Mouse (Mus musculus): Measurements from ENCODE around the gene Dffa. TPM values are rescaled to one million over a fixed set of nuclear protein-coding genes. Genes with fewer than 3 reads are reported as not detected.
A peak's percentile ranks its signal among the peaks of the same experiment; 100 is the strongest.

Dffa gene
- polyA plus RNA-seq (2014; fragmentation: Nextera tagmentation; extraction: Ambion mirVana): 16.2 and 17.7 TPM in 2 replicates

- H3K27ac ChIP-seq (replicated peaks; ENCODE audit: low read depth, low read length): no peak within 1 kb of the TSS
- 1% methylated on average over 35 of the region's 35 CpGs for WGBS
Observed at GRCm38 (mm10) chr4:149103875-149104561, at the start of gene Dffa. Gene Dffa (plus strand): TSS chr4:149104146.

GRCm38 (mm10) chr4:149055847-149056246, 48.1 kb upstream of the Dffa start:
- 55% methylated on average over 6 of the region's 6 CpGs for WGBS
- Histone ChIP-seq H3K36me3 (ENCODE audit: control insufficient read depth, insufficient read depth, low read length) (no peaks in the 10 kb centered on the region), H3K27ac (replicated peaks; ENCODE audit: low read depth, low read length) (no peak overlapping the region), H3K9ac (replicated peaks; ENCODE audit: low read length) (no peak overlapping the region), H3K4me1 (ENCODE audit: control insufficient read depth, insufficient read depth, low read length) (peaks cover 26% of the 10 kb centered on the region), H3K4me2 (ENCODE audit: low read length) (no peak overlapping the region), H3K9me3 (ENCODE audit: control insufficient read depth, low read length) (no peaks in the 10 kb centered on the region), H3K4me3 (replicated peaks; ENCODE audit: low read depth, low read length) (no peak overlapping the region), H3K27me3 (ENCODE audit: control insufficient read depth, insufficient read depth, low read length) (peaks cover 2% of the 10 kb centered on the region; the same call in 1 of the 2 replicates)
- DNase-seq: no peak
- no peak for ATAC-seq (ENCODE audit: low FRiP score, low TSS enrichment)

More at GRCm38 (mm10) chr4:149103875-149104561, at the start of gene Dffa:
- ATAC-seq (ENCODE audit: low FRiP score, low TSS enrichment): peak; percentile 82
- Histone ChIP-seq H3K4me2 (ENCODE audit: low read length) (peak within 1 kb of the TSS; percentile 90), H3K4me3 (replicated peaks; ENCODE audit: low read depth, low read length) (peak within 1 kb of the TSS; percentile 72), H3K9me3 (ENCODE audit: control insufficient read depth, low read length) (no peaks in the 10 kb centered on the region), H3K4me1 (ENCODE audit: control insufficient read depth, insufficient read depth, low read length) (peaks cover 8% of the 10 kb centered on the region), H3K27me3 (ENCODE audit: control insufficient read depth, insufficient read depth, low read length) (no peaks in the 10 kb centered on the region), H3K9ac (replicated peaks; ENCODE audit: low read length) (peak within 1 kb of the TSS; percentile 81), H3K36me3 (ENCODE audit: control insufficient read depth, insufficient read depth, low read length) (peaks cover 22% of the 10 kb centered on the region)
- peak; percentile 97 for DNase-seq

- Histone ChIP-seq H3K27me3 (ENCODE audit: control insufficient read depth, insufficient read depth, low read length) (no peaks in the 10 kb centered on the region), H3K36me3 (ENCODE audit: control insufficient read depth, insufficient read depth, low read length) (no peaks in the 10 kb centered on the region), H3K27ac (replicated peaks; ENCODE audit: low read depth, low read length) (0 out of 2 replicates have a peak overlapping the region, but pooled peaks have one; percentile 3), H3K4me2 (ENCODE audit: low read length) (no peak overlapping the region), H3K4me3 (replicated peaks; ENCODE audit: low read depth, low read length) (no peak overlapping the region), H3K4me1 (ENCODE audit: control insufficient read depth, insufficient read depth, low read length) (peaks cover 36% of the 10 kb centered on the region), H3K9ac (replicated peaks; ENCODE audit: low read length) (no peak overlapping the region; the same call in 1 of the 2 replicates), H3K9me3 (ENCODE audit: control insufficient read depth, low read length) (no peaks in the 10 kb centered on the region)
- peak; percentile 33 for DNase-seq
- no peak for ATAC-seq (ENCODE audit: low FRiP score, low TSS enrichment)
- 74% methylated on average over 16 of the region's 16 CpGs for whole genome bisulfite sequencing
Observed at GRCm38 (mm10) chr4:149056957-149057356, 47.0 kb upstream of the Dffa start.

- Histone ChIP-seq H3K4me3 (replicated peaks; ENCODE audit: low read depth, low read length) (no peak overlapping the region), H3K4me1 (ENCODE audit: control insufficient read depth, insufficient read depth, low read length) (peaks cover 39% of the 10 kb centered on the region), H3K4me2 (ENCODE audit: low read length) (no peak overlapping the region), H3K27ac (replicated peaks; ENCODE audit: low read depth, low read length) (0 out of 2 replicates have a peak overlapping the region, but pooled peaks have one; percentile 3), H3K36me3 (ENCODE audit: control insufficient read depth, insufficient read depth, low read length) (no peaks in the 10 kb centered on the region), H3K9ac (replicated peaks; ENCODE audit: low read length) (no peak overlapping the region; the same call in 1 of the 2 replicates), H3K9me3 (ENCODE audit: control insufficient read depth, low read length) (no peaks in the 10 kb centered on the region), H3K27me3 (ENCODE audit: control insufficient read depth, insufficient read depth, low read length) (no peaks in the 10 kb centered on the region)
- no peak for ATAC-seq (ENCODE audit: low FRiP score, low TSS enrichment)
- DNase-seq: no peak
- 60% methylated on average over 14 of the region's 14 CpGs for WGBS
Observed at GRCm38 (mm10) chr4:149057470-149057869, 46.5 kb upstream of the Dffa start.

GRCm38 (mm10) chr4:149058298-149058697, 45.6 kb upstream of the Dffa start:
- Histone ChIP-seq H3K9me3 (ENCODE audit: control insufficient read depth, low read length) (no peaks in the 10 kb centered on the region), H3K4me1 (ENCODE audit: control insufficient read depth, insufficient read depth, low read length) (peaks cover 39% of the 10 kb centered on the region), H3K36me3 (ENCODE audit: control insufficient read depth, insufficient read depth, low read length) (no peaks in the 10 kb centered on the region), H3K27ac (replicated peaks; ENCODE audit: low read depth, low read length) (no peak overlapping the region), H3K4me3 (replicated peaks; ENCODE audit: low read depth, low read length) (no peak overlapping the region), H3K9ac (replicated peaks; ENCODE audit: low read length) (no peak overlapping the region), H3K27me3 (ENCODE audit: control insufficient read depth, insufficient read depth, low read length) (no peaks in the 10 kb centered on the region), H3K4me2 (ENCODE audit: low read length) (no peak overlapping the region)
- 53% methylated on average over 7 of the region's 7 CpGs for WGBS
- DNase-seq: no peak
- no peak for ATAC-seq (ENCODE audit: low FRiP score, low TSS enrichment)

GRCm38 (mm10) chr4:149059713-149060112, 44.2 kb upstream of the Dffa start:
- H3K27me3 ChIP-seq (ENCODE audit: control insufficient read depth, insufficient read depth, low read length): no peaks in the 10 kb centered on the region
- ATAC-seq (ENCODE audit: low FRiP score, low TSS enrichment) (no peak), DNase-seq (no peak)
- no peak overlapping the region for H3K4me2 ChIP-seq (ENCODE audit: low read length)
- WGBS: 92% methylated on average over 9 of the region's 9 CpGs
- no peaks in the 10 kb centered on the region for H3K36me3 ChIP-seq (ENCODE audit: control insufficient read depth, insufficient read depth, low read length)
- peaks cover 39% of the 10 kb centered on the region for H3K4me1 ChIP-seq (ENCODE audit: control insufficient read depth, insufficient read depth, low read length)
- no peaks in the 10 kb centered on the region for H3K9me3 ChIP-seq (ENCODE audit: control insufficient read depth, low read length)
- no peak overlapping the region for H3K27ac ChIP-seq (replicated peaks; ENCODE audit: low read depth, low read length)
- H3K4me3 ChIP-seq (replicated peaks; ENCODE audit: low read depth, low read length): no peak overlapping the region
- no peak overlapping the region for H3K9ac ChIP-seq (replicated peaks; ENCODE audit: low read length)

- ATAC-seq (ENCODE audit: low FRiP score, low TSS enrichment) (no peak; the same call in 1 of the 2 replicates), DNase-seq (peak; percentile 64)
- H3K9me3 ChIP-seq (ENCODE audit: control insufficient read depth, low read length): no peaks in the 10 kb centered on the region
- H3K4me1 ChIP-seq (ENCODE audit: control insufficient read depth, insufficient read depth, low read length): peaks cover 39% of the 10 kb centered on the region
- 33% methylated on average over 14 of the region's 14 CpGs for WGBS
- no peaks in the 10 kb centered on the region for H3K27me3 ChIP-seq (ENCODE audit: control insufficient read depth, insufficient read depth, low read length)
- H3K27ac ChIP-seq (replicated peaks; ENCODE audit: low read depth, low read length): no peak overlapping the region
- H3K4me2 ChIP-seq (ENCODE audit: low read length): no peak overlapping the region
- H3K9ac ChIP-seq (replicated peaks; ENCODE audit: low read length): no peak overlapping the region
- no peak overlapping the region for H3K4me3 ChIP-seq (replicated peaks; ENCODE audit: low read depth, low read length)
- H3K36me3 ChIP-seq (ENCODE audit: control insufficient read depth, insufficient read depth, low read length): 0 out of 2 replicates have a peak, but pooled peaks cover 3% of the 10 kb centered on the region
Observed at GRCm38 (mm10) chr4:149060621-149061431, 43.1 kb upstream of the Dffa start.

- no peak overlapping the region for H3K4me3 ChIP-seq (replicated peaks; ENCODE audit: low read depth, low read length)
- H3K4me1 ChIP-seq (ENCODE audit: control insufficient read depth, insufficient read depth, low read length): peaks cover 39% of the 10 kb centered on the region
- H3K4me2 ChIP-seq (ENCODE audit: low read length): no peak overlapping the region
- no peak overlapping the region for H3K9ac ChIP-seq (replicated peaks; ENCODE audit: low read length)
- no peak overlapping the region for H3K27ac ChIP-seq (replicated peaks; ENCODE audit: low read depth, low read length)
- ATAC-seq (ENCODE audit: low FRiP score, low TSS enrichment): no peak
- 70% methylated on average over 13 of the region's 13 CpGs for WGBS
- no peak for DNase-seq
- 0 out of 2 replicates have a peak, but pooled peaks cover 3% of the 10 kb centered on the region for H3K36me3 ChIP-seq (ENCODE audit: control insufficient read depth, insufficient read depth, low read length)
- H3K9me3 ChIP-seq (ENCODE audit: control insufficient read depth, low read length): no peaks in the 10 kb centered on the region
- no peaks in the 10 kb centered on the region for H3K27me3 ChIP-seq (ENCODE audit: control insufficient read depth, insufficient read depth, low read length)
Observed at GRCm38 (mm10) chr4:149061432-149061718, 42.6 kb upstream of the Dffa start.
